Comparison of ENCODE assay signal across 12 mouse cellular contexts in genomic region chr6:145297626-145298025, GRCm38 (mm10).
"Had no signal": no experiment of that assay in that cellular context is flagged by ENCODE, and none has a peak within 500 bp of the region (broad histone marks: within the 10 kb centered on the region; RNA-seq: fewer than 3 reads in every experiment).

No protein-coding gene starts in this region.

- H3K36me3 ChIP-seq: liver, embryonic 13.5 days had no signal

- H3K27ac ChIP-seq: liver, embryonic 13.5 days had no signal

- H3K9me3 ChIP-seq: liver, embryonic 13.5 days had no signal

- DNase-seq: kidney, adult 18-20 months; kidney, adult 9 months; kidney, postnatal 14 days; kidney, postnatal 4 days; left cerebral cortex, postnatal 4 days; liver, embryonic 13.5 days; lung, adult 2 months; lung, postnatal 4 days; midbrain, embryonic 14.5 days; thymus, adult 18-20 months; thymus, postnatal 36 days had no signal

- H3K9ac ChIP-seq: liver, embryonic 13.5 days had no signal

- H3K4me3 ChIP-seq: liver, embryonic 13.5 days had no signal

- H3K4me2 ChIP-seq: liver, embryonic 13.5 days; midbrain, embryonic 11.5 days had no signal

- H3K27me3 ChIP-seq: liver, embryonic 13.5 days had no signal
